Mouse (Mus musculus) neural tube, embryonic 10.5 days (tissue): ENCODE results near the gene Shb.
A peak's percentile ranks its signal among the peaks of the same experiment; 100 is the strongest.

Source experiments
- DNase-seq: peaks from one replicate; pipeline ENCODE4 v3.0.0-alpha.2; 2017; ENCODE audit warnings: low spot score; ENCODE audit errors: extremely low spot score

The Shb gene

DNA sequence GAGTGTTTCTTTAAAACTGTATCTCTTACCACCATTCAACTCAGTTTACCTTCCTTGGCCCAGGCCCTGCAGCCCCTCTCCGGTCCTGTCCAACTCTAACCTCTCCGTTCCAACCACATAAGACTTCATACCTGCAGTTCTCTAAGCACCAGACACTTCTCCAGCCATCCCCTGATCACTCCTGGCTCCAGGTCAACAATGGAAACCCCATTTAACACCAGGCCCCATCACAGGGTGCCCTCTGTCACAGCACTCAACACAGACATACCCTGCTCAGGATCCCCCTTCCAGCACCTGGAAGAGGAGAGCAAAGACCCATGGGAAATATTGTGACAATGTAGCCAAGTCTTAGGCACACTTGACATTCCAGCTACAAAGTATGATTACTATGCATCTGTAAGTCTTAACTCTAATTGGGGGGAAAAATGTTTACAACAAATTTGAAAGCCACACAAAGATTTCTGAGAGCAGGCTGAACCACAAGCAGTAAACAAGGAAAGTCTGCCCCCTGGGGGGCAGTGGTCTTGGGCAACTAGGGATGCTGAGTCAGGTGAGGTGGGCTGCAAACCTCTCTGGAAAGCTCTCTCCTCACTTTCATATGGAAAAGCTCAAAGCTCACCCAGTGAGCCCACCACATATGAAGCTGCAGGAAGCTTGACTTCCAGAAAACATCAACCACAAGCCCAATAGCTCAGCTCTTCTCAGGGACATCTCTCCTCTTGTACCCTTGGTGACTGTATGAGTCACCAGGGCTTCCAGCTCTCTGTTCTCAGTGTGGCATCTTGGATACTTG lies 4.5 kb downstream of the Shb start:
- no peak for DNase-seq

DNA sequence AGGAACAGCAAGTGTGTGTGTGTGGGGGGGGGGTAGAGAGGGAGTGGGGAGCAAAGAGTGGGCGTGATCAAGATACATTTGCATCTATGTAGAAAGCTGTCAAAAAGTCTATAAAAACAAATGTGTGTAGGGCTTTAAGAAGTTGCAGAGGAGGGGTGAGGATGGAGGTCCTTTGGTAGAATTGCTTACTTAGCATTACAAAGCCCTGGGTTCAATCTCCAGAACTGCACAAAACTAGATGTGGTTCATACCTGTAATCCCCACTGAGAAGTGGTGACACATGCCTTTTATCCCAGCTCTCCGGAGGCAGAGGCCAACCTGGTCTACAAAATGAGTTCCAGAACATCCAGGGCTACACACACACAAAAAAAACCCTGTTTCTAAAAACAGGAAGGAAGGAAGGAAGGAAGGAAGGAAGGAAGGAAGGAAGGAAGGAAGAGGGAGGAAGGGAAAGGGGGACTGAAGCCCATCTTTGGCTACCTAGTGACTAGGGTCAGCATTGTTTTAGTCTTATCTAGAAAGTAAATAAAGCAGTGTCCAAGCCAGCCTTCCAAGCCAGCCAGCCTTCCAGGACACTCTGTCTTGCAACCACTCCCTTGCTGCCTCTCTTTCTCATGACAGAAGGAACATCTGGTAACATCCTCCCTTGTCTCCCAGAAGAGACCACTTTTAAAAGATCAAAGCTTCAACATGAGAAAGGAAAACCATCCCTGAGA lies 5.3 kb downstream of the Shb start:
- no peak for DNase-seq

DNA sequence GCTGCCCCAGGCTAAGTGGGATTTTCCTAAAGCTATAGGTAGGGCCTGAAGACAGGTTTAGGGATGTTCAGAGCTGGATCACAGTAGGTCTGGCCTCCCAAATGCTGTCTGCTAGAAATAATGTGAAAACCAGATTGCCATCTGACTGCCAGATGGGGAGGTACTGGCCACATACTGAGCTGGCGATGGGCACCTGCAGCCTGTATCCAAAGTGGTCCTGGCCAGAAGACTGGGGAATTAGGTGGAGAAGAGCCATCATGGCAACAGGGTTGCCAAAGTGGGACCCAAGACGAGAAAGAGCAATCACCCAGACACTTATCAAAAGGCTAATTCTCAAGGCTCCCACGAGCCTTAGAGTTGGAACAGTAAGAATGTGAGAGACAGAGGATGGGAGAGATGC lies 6.1 kb downstream of the Shb start:
- DNase-seq, result no peak

DNA sequence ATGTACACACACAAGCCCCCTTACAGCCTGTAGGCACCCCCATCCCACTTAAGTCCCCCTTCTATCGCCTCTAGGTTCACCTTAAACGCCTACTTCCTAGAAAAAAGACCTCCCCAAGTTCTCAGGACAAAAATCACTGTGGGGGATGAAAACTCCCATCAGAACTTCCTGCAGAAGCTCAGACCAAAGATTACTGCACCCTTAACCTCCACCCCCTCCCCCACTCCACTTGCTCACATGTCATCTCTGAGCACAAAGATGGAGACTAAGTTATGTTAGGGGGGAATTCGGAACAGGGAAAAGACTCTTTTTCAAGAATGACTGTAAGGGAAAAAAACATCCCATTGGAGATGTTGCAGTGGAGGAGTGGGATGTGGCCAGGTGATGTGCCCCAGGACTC lies 6.7 kb downstream of the Shb start:
- DNase-seq, result no peak

DNA sequence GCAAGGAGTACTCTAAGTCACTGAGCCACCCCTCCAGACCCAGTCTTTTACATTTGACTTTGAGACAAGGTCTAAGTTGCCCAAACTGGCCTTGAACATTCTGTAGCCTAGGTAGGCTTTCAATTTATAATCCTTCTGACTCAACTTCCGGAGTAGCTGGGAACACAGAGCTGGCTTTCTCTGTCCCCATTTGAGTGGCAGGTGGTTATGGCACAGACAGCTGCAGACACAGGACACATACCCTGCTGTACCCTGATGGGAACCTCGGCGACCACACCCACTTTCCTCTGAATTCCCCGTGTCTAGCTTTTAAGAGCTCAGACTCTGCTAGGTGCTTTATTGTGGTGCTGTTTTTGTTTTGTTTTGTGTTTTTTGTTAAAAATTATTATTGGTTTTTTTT lies 7.7 kb downstream of the Shb start:
- DNase-seq, result no peak

DNA sequence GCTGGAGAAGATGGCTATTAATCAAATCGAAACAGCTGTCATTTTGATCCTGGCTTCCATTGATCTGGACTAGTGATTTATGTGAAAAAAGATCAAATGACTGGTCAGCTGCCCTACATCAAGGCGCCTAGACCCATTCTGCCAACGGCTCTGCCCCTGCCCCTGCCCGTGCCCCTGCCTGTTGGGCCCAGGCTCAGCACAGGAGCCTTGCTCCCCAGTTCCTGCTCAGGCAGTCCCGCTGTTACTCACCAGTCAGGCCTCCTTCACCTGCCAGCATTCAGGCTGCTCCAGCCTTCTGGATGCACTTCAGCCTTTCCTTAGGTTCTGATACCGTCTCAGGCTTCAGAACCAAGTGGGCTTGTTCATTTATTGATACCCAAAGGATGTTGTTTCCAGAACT lies 8.9 kb downstream of the Shb start:
- no peak for DNase-seq

DNA sequence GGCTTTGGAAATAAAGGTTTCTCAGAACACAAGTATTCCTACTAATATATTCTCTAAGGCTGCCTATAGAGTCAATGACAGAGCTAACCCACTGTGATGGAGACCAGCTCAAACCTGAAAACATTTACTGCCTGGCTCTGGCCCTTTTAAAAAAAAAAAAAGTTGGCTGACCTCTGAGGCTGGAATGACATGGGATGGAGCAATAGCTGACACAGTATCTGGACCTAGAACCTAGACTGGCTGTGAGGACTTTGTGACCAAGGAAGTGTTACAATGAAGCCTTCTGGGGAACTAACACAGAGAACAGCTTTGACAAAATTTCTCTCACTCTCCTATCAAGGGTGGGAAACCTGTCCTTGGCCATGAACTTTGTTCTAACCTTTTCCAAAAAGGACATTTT lies 9.3 kb downstream of the Shb start:
- no peak for DNase-seq

DNA sequence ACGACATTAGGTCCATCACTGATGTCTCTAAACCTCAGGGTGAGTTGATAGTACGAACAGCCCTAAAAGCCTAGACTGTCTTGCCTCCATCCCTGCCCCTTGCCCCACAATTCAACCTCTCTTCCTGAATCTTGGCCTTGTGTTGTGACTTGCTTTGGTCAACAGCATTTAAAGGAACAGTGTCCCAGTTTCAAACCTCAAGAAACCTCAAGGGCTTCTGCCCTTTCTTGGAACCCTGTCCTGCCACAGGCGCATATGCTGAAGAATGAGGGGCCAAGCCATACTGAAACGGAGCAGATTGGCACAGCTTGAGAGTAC lies 9.7 kb downstream of the Shb start:
- DNase-seq, result no peak

DNA sequence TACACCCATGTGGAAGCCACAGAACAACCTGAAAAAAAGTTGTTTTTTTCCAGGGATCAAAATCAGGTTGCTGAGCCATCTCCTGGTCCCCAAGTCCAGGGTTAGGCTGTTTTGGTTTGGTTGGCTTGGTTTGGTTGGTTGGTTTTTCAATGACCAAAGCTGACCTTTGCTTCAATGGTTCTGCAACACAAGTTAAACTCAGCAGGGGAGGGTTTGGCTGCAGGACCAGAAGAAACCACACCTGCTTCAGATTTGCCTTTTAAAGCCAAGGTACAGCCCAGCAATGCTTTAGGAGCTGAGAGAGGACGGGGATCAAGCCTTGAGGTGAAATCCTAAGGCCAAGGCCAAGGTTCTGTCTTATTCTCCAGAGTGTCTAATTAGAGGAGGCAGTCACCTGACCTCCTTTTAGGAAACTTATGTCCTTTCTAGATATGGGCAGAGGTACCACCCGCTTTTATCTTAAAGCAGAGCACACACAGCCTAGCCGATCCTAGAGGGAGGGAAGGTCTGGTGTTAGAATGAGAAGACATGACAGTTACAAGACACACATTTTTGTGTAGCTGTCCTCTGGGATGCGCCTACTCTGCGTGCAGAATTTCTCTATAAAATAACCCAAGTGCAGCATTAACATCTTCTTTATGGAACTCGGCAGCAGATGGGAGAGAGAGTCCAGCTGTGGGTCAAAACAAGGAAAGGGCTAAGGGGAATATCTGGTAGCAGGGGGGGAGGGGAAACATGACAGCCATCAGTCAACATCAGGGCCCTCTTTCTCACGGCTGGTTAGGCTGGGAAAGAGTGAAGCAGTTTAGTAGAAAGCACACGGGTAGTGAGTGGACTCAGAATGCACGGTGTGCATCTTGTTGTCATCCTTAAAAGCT lies 10.3 kb downstream of the Shb start:
- DNase-seq, result no peak

DNA sequence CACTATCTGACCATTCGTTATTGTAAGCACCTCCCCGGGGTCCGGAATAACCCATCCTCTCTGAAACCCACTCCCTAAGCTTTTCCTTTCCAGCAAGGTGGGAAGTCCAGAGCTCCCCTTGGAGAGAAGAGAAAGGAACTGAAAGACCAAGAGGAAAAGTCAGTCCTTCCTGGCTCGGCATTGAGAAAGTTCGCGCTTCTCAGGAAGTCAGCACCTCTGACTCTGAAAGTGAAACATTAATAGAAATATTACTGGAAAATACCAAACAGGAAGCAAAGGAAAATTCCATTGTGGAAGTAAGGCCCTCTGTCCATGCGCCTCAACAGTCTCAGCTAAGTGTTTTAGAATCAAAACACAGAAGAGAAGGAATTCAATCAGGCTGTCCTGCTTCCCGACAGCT lies 11.9 kb downstream of the Shb start:
- DNase-seq, result no peak

DNA sequence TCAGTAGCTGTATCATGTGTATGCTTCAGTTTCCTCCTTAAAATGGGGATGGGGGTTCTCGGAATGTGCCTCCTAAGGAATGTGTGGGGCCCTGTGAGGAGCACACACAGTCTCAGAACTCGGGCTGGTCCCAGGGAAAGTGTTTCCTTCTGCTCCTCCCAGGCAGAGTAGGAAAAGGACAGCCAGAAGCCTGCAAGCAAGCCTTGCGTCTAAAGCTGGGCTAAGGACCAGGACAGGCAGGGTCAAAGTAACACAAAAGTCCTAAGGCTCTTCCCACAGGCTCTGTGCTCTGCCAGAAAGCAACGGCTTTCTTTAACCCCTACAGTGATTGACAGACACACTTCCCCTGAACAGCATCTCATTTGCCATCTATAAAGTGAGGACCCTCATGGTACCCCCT lies 14.9 kb downstream of the Shb start:
- no peak for DNase-seq

DNA sequence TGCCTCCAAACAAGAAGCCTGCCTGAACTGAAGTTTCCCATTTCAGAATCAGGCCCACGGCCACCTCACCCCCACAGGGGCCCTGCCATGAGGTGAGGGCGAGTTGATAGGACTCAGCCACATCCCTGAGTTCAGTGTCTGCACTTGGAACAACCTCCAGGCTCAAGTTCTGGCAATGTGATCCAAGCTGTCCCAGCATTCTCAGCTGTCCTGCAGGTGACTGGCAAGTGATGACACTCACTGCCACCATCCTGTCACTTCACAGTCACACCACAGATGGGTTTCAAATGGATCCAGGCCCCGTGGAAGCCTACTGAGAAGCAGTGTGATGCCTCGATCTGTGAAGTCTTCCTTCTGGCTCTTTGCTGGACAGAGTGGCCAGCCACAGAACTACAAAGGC lies 16.4 kb downstream of the Shb start:
- DNase-seq, result no peak

DNA sequence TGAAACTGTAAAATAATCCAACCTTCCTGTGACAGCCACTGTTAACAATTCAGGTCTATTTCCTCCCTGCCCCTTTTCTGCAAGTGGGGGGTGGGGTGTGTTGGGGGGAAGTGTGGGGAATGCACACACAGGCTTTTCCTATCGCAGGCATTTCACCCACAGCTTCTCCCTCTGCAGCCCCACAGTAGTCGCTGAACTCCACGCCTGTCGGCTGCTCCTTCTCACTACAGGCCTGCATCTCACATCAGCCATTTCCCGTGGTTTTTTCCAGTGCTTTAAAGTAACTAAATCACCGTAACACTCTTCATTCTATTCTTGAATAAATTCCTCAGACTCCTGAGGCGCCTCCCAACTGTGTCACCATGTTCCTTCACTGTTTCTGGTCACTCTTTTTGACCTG lies 17.9 kb downstream of the Shb start:
- DNase-seq, result no peak

DNA sequence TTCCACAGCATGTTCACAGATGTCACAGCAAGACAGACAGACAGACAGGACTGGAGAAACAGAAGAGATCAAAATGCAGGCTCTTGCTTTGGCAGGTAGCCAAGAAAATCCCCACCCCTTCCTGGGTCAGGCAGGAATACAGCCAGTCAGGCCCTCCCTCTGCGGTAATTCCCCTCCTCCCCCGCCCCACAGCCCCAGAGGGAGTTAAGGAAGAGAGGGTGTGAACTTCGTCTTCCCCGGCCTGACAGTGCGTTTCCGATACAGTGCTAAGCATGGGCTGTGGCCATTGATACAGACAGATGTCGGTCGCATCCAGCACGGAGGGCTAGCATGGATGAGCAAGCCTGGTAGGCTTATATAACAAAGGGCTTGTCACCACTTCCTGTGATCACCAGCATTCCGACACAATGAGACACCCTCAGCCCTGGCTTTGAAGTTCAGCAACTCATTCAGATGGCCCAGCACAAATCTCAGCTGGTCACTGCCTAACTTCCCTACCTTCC lies 18.4 kb downstream of the Shb start:
- peak; percentile 44 for DNase-seq

DNA sequence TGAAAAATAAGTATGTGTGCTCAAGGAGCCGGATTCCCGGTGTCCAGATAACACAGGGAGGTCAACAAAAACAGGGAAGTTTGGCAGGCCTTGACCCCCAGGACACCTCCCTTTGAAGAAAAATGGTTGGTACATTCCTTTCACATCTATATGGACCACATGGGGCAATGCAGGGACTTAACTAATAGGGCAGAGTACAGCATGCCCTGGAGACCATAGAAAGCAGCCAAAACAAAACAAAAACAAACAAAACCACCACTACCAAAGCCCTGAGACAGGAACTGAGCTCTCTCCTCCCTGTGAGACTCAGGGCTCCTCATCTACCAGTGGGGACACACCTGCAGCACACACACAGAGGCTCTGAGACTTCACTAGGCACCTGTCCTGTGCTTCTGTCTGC lies 18.9 kb downstream of the Shb start:
- DNase-seq, result no peak

DNA sequence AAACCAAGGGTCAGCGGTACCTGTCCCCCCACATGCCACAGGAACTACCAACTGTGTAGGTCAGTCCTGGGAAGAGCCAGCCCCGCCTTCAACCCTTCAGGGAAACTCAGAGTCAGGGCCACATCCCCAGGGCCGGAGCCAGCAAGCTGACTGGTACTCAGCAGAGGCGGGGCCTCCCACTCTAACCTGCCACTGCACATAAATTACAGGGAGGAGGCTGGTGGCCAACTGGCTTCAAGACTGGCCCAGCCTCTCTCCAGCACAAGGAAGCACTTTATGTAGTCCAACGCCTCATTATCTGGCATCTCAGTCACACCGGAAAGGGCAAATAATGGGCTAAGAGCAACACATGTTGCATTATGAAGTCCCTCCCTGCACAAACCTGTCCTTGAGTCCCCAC lies 22.1 kb downstream of the Shb start:
- DNase-seq, result peak; percentile 41

DNA sequence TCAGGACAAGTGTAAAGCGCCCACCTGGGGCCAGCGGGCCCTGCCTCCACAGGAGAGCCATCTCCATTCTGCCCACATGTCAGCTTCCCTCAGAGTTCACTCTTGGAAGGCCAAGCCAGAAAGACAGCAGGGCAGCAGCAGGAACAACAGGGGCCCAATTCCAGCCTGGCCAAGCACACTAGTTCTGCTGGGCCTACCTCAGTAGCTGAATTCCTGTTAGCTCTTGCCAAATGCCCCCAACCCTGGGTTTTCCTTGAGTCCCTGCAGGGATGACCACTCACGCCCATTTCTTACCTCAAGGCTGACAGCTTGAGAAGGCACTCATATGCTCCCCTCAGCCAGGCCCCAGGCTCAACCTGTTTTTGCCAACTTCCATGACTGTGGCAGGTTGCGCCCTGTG lies 22.9 kb downstream of the Shb start:
- no peak for DNase-seq

DNA sequence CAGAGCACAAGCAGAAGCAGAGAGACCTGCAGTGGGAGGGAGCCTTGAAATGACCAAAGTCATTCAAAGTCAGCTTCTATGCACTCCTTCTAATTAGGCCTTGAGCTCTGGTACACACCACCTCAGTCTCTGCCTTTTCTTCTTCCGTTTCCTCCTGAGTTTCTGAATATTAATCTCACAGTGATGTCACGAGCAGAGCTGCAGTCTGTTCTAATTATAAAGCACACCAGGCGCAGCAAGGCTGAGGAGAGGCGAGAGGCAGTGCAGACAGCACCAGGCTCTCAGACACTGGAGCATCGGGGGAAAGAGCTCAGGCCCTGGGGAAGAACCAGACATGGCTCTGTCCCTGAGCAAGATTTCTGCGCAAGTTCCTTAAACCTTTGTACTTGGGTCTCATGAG lies 23.8 kb downstream of the Shb start:
- no peak for DNase-seq

DNA sequence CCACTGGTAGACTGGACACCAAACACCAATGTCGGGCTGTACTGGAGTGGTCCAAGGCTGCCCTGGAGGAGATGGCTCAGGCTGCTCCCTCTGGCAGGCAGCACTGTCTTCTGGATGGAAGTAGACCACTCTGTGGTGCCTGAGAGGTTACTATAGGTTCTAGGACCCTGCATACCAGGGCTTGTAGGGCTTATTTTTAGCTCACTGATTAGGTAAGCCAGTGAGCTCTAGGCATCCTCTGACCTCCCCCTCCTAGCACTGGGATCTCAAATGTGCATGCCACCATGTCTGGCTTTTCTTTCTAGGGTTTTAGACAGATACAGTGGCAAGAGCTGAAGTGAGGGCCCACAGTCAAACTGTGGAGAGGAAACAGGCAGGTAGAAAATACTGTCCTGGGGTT lies 24.8 kb downstream of the Shb start:
- no peak for DNase-seq

DNA sequence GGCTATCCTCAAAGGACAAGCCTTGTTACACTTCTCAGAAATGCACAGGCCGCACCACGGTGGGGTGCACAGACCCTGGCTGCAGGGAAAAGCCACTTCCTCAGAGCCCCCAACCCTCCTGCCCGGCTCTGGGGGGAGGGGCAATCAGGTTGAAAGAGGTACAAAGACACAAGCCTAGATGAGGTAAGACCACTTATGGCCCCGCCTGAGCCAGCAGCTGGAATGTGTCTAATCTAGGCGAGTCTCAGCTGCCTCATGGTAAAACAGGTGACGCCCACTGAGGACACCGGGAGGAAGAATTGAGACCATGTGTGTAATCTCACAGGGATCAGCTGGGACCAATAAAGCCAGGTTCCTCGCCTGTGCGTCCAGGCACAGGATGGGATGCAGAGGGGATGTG lies 25.2 kb downstream of the Shb start:
- no peak for DNase-seq

DNA sequence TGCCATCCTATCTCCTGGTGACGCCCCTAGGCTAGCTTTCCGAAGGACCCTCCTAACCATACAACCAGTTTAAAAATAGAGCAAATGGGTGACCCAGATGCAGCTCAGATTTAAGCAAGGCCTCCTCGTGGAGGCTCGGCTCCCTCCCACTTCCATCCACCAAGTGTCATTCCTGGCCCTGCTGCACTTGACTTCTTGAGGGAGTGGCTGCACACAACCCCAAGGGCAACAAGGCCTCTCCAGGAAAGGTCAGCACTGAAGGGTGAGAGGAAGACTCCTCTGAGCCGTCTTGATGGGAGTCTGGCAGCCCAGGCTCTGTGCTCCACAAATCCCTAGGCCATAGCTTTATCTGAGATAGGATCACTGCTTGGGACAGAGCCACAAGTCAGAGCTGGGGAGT lies 25.7 kb downstream of the Shb start:
- no peak for DNase-seq

DNA sequence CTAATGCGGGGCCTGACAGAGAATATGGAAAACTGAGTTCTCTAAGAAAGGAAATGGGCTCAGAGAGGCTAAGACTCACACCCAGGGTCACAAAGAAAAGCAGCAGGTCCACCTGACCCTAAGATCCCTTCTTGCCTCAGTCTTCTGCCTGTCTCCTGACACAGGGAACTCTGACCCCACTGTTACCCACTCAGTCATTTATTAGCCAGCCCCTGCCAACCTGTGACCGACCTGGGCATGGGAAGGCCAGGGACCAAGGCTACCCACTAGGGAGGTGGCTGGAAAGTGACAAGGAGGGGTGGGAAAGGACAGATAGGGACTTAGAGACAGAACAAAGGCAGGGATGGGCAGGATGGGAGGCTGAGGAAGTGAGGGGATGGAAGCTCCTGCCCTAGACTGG lies 26.6 kb downstream of the Shb start:
- no peak for DNase-seq
